Mouse (Mus musculus): ENCODE measurements at regions not wholly inside any gene's neighbourhood (a gene's known extent, or its start where the extent isn't known, plus 50 kb on each side); places are given as distances from the start of the nearest gene placed in this dataset.
A peak's percentile ranks its signal among the peaks of the same experiment; 100 is the strongest.

GRCm38 (mm10) chr12:107326101-107326500, 162.3 kb upstream of the 3110018I06Rik start:
- DNase-seq = no peak

GRCm38 (mm10) chr12:107327107-107327770, 161.2 kb upstream of the 3110018I06Rik start:
- DNase-seq = peak; percentile 73

DNA sequence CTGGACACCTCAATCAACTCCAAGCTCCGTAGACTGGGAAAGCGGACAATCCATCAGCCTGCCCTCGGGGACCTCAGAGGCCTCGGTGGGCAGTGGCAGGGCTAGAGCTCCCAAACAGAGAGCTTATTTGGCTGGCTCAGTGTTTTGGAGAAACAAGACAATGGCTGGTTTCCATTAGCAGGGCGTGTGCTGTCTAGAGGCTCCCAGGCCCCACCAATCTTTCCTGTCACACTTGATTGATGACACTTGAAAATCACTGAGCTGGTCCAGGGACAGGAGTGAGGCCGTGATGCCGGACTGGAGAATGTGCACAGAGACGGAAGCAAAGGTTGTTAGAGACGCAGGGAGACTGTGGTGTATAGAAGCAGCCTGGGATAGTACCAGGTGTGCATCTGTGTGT, 159.4 kb upstream of the 3110018I06Rik start:
- DNase-seq = peak; percentile 22

GRCm38 (mm10) chr12:107334366-107334765, 154.1 kb upstream of the 3110018I06Rik start:
- DNase-seq = peak; percentile 35

DNA sequence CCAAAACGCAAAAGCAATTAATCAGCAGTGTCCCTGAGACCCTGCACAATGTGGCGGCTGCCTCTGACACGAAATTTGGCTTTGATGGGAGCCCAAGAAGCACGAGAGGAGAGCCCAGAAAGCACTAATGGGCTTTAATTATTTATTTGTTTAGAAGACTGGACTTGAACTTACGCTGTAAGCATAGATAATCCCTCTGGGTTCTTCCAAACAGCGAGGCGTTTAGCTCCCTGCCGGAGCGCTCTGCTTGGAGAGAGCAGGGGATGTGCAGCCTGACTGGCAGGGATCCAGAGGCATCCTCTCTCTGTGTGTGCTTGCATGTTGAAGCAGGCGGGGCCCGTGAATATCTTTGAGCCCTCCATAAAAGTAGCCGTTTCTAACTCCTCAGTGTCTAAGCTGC, 153.3 kb upstream of the 3110018I06Rik start:
- no peak for DNase-seq

GRCm38 (mm10) chr12:107338758-107339157, 149.7 kb upstream of the 3110018I06Rik start:
- no peak for DNase-seq

- DNase-seq = peak; percentile 84
Measured at GRCm38 (mm10) chr12:107356211-107356610, 132.2 kb upstream of the 3110018I06Rik start.

- no peak for DNase-seq
Measured at GRCm38 (mm10) chr12:107356974-107357373, 131.5 kb upstream of the 3110018I06Rik start.

- peak; percentile 59 for DNase-seq
Measured at GRCm38 (mm10) chr12:107360511-107360910, 127.9 kb upstream of the 3110018I06Rik start.

DNA sequence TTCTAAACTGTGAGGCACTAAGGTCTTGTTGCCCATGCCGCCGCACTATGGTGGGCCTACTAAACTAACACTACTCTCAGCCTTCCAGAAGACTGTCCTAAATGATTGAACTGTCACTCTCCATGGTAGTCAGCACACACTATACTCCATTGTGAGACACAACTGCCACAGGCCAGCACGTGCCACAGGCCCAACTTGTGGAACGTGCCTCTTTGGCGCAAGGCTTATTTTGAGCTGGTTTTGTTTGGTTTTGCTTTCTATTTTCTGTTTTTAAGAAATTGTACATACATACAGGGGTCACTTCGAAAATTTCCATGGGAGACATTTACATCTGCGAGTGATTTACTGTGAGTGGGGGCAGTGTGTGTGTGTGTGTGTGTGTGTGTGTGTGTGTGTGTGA, 126.8 kb upstream of the 3110018I06Rik start:
- DNase-seq = no peak

DNA sequence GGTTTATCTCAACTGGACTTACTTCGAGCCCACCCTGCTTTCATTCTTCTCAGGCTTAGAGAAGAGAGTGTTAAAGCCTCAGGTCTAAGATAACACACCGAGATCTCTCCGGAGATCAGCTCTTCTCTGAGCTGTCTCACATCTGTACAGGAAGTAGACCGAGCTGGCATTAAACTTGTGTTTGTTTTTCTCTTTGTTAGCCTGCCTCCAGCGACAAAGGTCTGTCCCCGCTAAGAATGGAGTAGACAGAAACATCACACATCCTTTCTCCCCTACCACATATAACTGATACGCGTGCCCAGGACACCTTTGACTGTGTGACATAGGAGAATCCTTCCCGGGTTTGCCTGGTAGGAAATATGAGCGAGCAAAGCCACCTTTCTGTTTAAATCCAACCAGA, 126.3 kb upstream of the 3110018I06Rik start:
- DNase-seq = no peak

- no peak for DNase-seq
Measured at GRCm38 (mm10) chr12:107372254-107372653, 116.2 kb upstream of the 3110018I06Rik start.

DNA sequence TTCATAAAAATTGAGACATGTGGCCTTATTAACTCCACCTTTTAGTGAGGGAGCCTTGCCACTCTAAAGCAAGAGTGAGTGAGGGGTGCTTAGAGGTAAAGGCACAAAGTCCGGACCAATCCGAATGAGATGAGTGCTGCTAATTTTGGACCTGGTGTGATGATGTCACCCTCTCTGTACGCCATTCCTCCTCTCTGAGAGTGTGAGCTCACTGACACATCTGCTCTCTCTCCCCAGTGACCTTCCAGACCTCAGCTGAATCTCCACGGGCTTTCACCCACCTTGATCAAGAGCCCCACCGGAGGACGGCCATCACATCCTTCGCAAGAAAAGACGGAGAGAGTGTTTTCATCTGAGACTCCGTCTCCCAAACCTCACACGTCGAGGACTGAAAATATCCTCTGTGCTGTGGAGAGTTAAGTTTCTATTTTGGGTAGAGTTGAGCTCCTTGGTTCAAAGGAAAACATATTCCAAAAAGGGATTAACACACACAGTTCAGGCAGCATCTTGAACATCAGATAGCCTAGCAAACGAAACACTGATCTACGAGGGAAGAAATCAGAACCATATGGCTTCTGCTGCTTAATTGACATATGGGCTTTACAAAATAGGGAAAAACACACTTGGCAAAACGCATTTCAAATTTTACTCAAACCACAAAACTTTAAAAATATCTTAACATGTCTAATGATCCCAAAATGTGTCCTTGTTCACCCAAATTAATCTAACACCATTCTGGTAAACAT, 96.2 kb upstream of the 3110018I06Rik start:
- DNase-seq = no peak

GRCm38 (mm10) chr12:107394467-107394866, 94.0 kb upstream of the 3110018I06Rik start:
- no peak for DNase-seq

- DNase-seq = no peak
Measured at GRCm38 (mm10) chr12:107404821-107405220, 83.6 kb upstream of the 3110018I06Rik start.

DNA sequence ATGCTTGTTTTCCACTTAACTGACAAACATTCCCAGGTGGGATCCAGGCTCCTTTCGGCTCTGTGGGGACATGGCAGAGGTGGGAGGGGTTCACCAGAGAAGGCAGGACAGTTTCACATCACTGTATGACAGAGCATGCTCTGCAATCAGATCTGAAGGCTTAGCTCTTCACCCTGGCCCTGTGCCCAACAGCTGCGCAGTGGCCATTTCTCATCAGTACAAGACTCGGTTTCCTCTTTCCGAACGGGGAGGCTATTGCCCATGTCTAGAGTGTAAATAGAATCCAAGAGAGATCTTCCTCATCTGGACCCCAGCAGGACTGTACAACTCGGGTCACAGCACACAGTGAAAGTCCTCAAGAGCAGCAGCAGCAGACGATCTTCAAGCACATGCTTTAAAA, 64.5 kb upstream of the 3110018I06Rik start:
- DNase-seq = no peak

DNA sequence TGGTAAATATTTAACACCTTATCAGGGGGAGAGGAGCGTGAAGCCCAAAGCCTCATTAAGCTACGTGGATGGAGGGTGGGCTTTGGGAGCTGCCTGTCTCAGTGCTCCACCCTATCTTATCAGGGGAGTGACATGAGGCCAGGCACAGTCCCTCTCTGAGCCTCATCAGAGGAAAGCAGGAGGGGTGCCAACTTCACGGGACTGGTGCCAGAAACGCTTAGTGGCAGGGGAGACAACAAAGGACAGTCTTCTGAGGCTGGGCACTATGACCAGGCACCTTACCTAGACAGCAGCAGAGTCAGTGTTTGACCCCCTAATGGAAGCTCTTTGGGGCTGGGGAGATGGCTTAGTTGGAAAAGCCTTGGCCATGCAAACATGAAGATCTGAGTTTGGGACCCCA, 49.9 kb upstream of the 3110018I06Rik start:
- DNase-seq = peak; percentile 5
